In genomic region chr11:42905561-42905960, GRCm38 (mm10) we compare ENCODE assay signal across 13 mouse cellular contexts.
"Had no signal": no experiment of that assay in that cellular context is flagged by ENCODE, and none has a peak within 500 bp of the region (broad histone marks: within the 10 kb centered on the region; RNA-seq: fewer than 3 reads in every experiment).

No protein-coding gene starts in this region.

- H3K27me3 ChIP-seq: lung, embryonic 15.5 days; midbrain, embryonic 12.5 days; neural tube, embryonic 12.5 days had no signal

- DNase-seq: lung, adult 2 months; lung, postnatal 4 days; midbrain, embryonic 14.5 days; right cerebral cortex, postnatal 14 days; thymus, adult 18-20 months; thymus, postnatal 14 days; thymus, postnatal 36 days had no signal

- H3K4me3 ChIP-seq: lung, embryonic 15.5 days; midbrain, embryonic 10.5 days; midbrain, embryonic 12.5 days; neural tube, embryonic 12.5 days had no signal

- H3K4me2 ChIP-seq: lung, embryonic 15.5 days; midbrain, embryonic 12.5 days; neural tube, embryonic 12.5 days had no signal

- H3K27ac ChIP-seq: lung, embryonic 15.5 days; midbrain, embryonic 10.5 days; midbrain, embryonic 12.5 days; neural tube, embryonic 12.5 days had no signal

- ATAC-seq: lung, postnatal 0 days; midbrain, embryonic 16.5 days had no signal

- H3K9me3 ChIP-seq: lung, embryonic 15.5 days; midbrain, embryonic 10.5 days; midbrain, embryonic 12.5 days; neural tube, embryonic 12.5 days had no signal

- H3K9ac ChIP-seq: lung, embryonic 15.5 days; midbrain, embryonic 12.5 days; neural tube, embryonic 12.5 days had no signal

- H3K36me3 ChIP-seq: lung, embryonic 15.5 days; midbrain, embryonic 10.5 days; midbrain, embryonic 12.5 days; neural tube, embryonic 12.5 days had no signal

- H3K4me1 ChIP-seq: lung, embryonic 15.5 days; midbrain, embryonic 10.5 days; midbrain, embryonic 12.5 days; neural tube, embryonic 12.5 days had no signal
